Mouse (Mus musculus) monocyte, adult 59 days (primary cell): ENCODE measurements around the gene C330007P06Rik. TPM values are rescaled to one million over a fixed set of nuclear protein-coding genes. Genes with fewer than 3 reads are reported as not detected.

Source experiments
- total RNA-seq, 2 experiments: library from RNA; stranded (reverse); gene quantifications; one replicate each; pipeline ENCODE4 v1.2.4; 2023

The C330007P06Rik gene
- 10 to 100 TPM; 27.0 to 29.0 TPM for total RNA-seq

GRCm38 (mm10) chrX:36873765-36874164 lies at the start of gene C330007P06Rik, which contains the start of gene Ube2a:
TSS of gene C330007P06Rik (minus strand) at chrX:36874111.
TSS of gene Ube2a (plus strand) at chrX:36873900.

GRCm38 (mm10) chrX:36902321-36903114 lies 28.6 kb upstream of the C330007P06Rik start, which contains the start of gene Nkrf:
TSS of gene Nkrf (minus strand) at chrX:36902899.

GRCm38 (mm10) chrX:36795424-36796162 lies 78.3 kb downstream of the C330007P06Rik start, which contains the start of gene Slc25a5:
TSS of gene Slc25a5 (plus strand) at chrX:36795651.

Other genes starting within 250 kb of the C330007P06Rik start
- 1 to 10 TPM; 1.0 to 1.1 TPM for gene Akap17b, start 228.7 kb downstream of the C330007P06Rik start, total RNA-seq
- gene Slc25a43, start 130.5 kb downstream of the C330007P06Rik start, total RNA-seq = 1 to 10 TPM; 5.8 to 6.8 TPM
- 100 to 1,000 TPM; 498 to 522 TPM for gene Slc25a5, start 78.5 kb downstream of the C330007P06Rik start, total RNA-seq
- gene Ube2a, start 211 bp downstream of the C330007P06Rik start, total RNA-seq = 10 to 100 TPM; 64.4 to 75.3 TPM
- gene Nkrf, start 28.8 kb upstream of the C330007P06Rik start, total RNA-seq = 1 to 10 TPM; 4.0 to 4.4 TPM
- gene Sept6, start 117.7 kb upstream of the C330007P06Rik start, total RNA-seq = 10 to 100 TPM; 30.3 to 31.3 TPM
- under 1 TPM in 1 of 2 experiments, not detected in 1; 0.31 TPM for gene Sowahd, start 174.7 kb upstream of the C330007P06Rik start, total RNA-seq
- 100 to 1,000 TPM; 688 to 744 TPM for gene Rpl39, start 211.3 kb upstream of the C330007P06Rik start, total RNA-seq
- gene Upf3b, start 236.2 kb upstream of the C330007P06Rik start, total RNA-seq = 10 to 100 TPM; 13.9 to 15.1 TPM